Mouse (Mus musculus): ENCODE results near the gene Dnajb7. TPM values are rescaled to one million over a fixed set of nuclear protein-coding genes. Genes with fewer than 3 reads are reported as not detected.
A peak's percentile ranks its signal among the peaks of the same experiment; 100 is the strongest.

Gene Dnajb7
- polyA plus RNA-seq, 1 experiment from 2014 or later = 2.0 TPM

GRCm38 (mm10) chr15:81364271-81364670 lies 43.8 kb downstream of the Dnajb7 start:
- no peak for ATAC-seq (ENCODE audit: borderline replicate concordance, extremely low read depth, low FRiP score, low TSS enrichment)
- Histone ChIP-seq H3K27me3 (no peaks in the 10 kb centered on the region), H3K9me3 (no peaks in the 10 kb centered on the region), H3K4me2 (no peak overlapping the region), H3K36me3 (peaks cover 58% of the 10 kb centered on the region), H3K27ac (no peak overlapping the region), H3K4me3 (no peak overlapping the region), H3K9ac (no peak overlapping the region), H3K4me1 (peaks cover 16% of the 10 kb centered on the region)
- WGBS = 83% methylated on average over 1 of the region's 1 CpGs

GRCm38 (mm10) chr15:81362501-81362900 lies 45.6 kb downstream of the Dnajb7 start:
- no peaks in the 10 kb centered on the region for H3K9me3 ChIP-seq
- WGBS = 78% methylated on average over 1 of the region's 1 CpGs
- H3K4me2 ChIP-seq = no peak overlapping the region
- no peaks in the 10 kb centered on the region for H3K27me3 ChIP-seq
- H3K4me1 ChIP-seq = peaks cover 21% of the 10 kb centered on the region
- no peak overlapping the region for H3K4me3 ChIP-seq
- ATAC-seq (ENCODE audit: borderline replicate concordance, extremely low read depth, low FRiP score, low TSS enrichment) = no peak
- H3K9ac ChIP-seq = no peak overlapping the region
- H3K36me3 ChIP-seq = peaks cover 46% of the 10 kb centered on the region
- H3K27ac ChIP-seq = no peak overlapping the region

GRCm38 (mm10) chr15:81361417-81362015 lies 46.6 kb downstream of the Dnajb7 start:
- no peaks in the 10 kb centered on the region for H3K27me3 ChIP-seq
- no peaks in the 10 kb centered on the region for H3K9me3 ChIP-seq
- peak overlapping the region; percentile 81; the same call in 1 of the 2 replicates for H3K4me3 ChIP-seq
- H3K36me3 ChIP-seq = peaks cover 36% of the 10 kb centered on the region
- H3K4me1 ChIP-seq = peaks cover 21% of the 10 kb centered on the region
- H3K9ac ChIP-seq = no peak overlapping the region
- peak overlapping the region; percentile 83; the same call in 1 of the 2 replicates for H3K27ac ChIP-seq
- peak overlapping the region; percentile 77 for H3K4me2 ChIP-seq
- WGBS = 35% methylated on average over 10 of the region's 10 CpGs
- no peak for ATAC-seq (ENCODE audit: borderline replicate concordance, extremely low read depth, low FRiP score, low TSS enrichment)

GRCm38 (mm10) chr15:81361022-81361404 lies 47.1 kb downstream of the Dnajb7 start:
- 34% methylated on average over 6 of the region's 6 CpGs for WGBS
- H3K9ac ChIP-seq = no peak overlapping the region
- peak overlapping the region; percentile 77 for H3K4me2 ChIP-seq
- H3K27me3 ChIP-seq = no peaks in the 10 kb centered on the region
- H3K4me3 ChIP-seq = peak overlapping the region; percentile 81
- H3K36me3 ChIP-seq = peaks cover 31% of the 10 kb centered on the region
- H3K27ac ChIP-seq = peak overlapping the region; percentile 83
- H3K4me1 ChIP-seq = peaks cover 21% of the 10 kb centered on the region
- no peaks in the 10 kb centered on the region for H3K9me3 ChIP-seq
- peak; percentile 68; the same call in 1 of the 2 replicates for ATAC-seq (ENCODE audit: borderline replicate concordance, extremely low read depth, low FRiP score, low TSS enrichment)

- Histone ChIP-seq H3K36me3 (peaks cover 25% of the 10 kb centered on the region), H3K27ac (peak within 1 kb of the TSS; percentile 83), H3K4me1 (peaks cover 21% of the 10 kb centered on the region), H3K9ac (peak within 1 kb of the TSS; percentile 73), H3K27me3 (no peaks in the 10 kb centered on the region), H3K4me3 (peak within 1 kb of the TSS; percentile 81), H3K9me3 (no peaks in the 10 kb centered on the region), H3K4me2 (peak within 1 kb of the TSS; percentile 77)
- under 1% methylated on average over 30 of the region's 30 CpGs for WGBS
- peak; percentile 100 for ATAC-seq (ENCODE audit: borderline replicate concordance, extremely low read depth, low FRiP score, low TSS enrichment)
These were observed 47.6 kb downstream of the Dnajb7 start, which contains the start of gene Slc25a17 for GRCm38 (mm10) chr15:81360345-81361021. Slc25a17 (minus strand) TSS chr15:81360812.

- no peak overlapping the region for H3K27ac ChIP-seq
- H3K9ac ChIP-seq = no peak overlapping the region
- no peaks in the 10 kb centered on the region for H3K9me3 ChIP-seq
- no peaks in the 10 kb centered on the region for H3K27me3 ChIP-seq
- peaks cover 15% of the 10 kb centered on the region for H3K36me3 ChIP-seq
- peaks cover 21% of the 10 kb centered on the region for H3K4me1 ChIP-seq
- 82% methylated on average over 5 of the region's 5 CpGs for WGBS
- peak overlapping the region; percentile 81; the same call in 1 of the 2 replicates for H3K4me3 ChIP-seq
- ATAC-seq (ENCODE audit: borderline replicate concordance, extremely low read depth, low FRiP score, low TSS enrichment) = no peak
- peak overlapping the region; percentile 77 for H3K4me2 ChIP-seq
These were observed 48.7 kb downstream of the Dnajb7 start for GRCm38 (mm10) chr15:81359421-81359820.

- Histone ChIP-seq H3K4me1 (peaks cover 21% of the 10 kb centered on the region), H3K9me3 (no peaks in the 10 kb centered on the region), H3K4me2 (peak overlapping the region; percentile 77; the same call in 1 of the 2 replicates), H3K9ac (no peak overlapping the region), H3K27me3 (no peaks in the 10 kb centered on the region), H3K36me3 (peaks cover 12% of the 10 kb centered on the region; the same call in 1 of the 2 replicates), H3K27ac (no peak overlapping the region), H3K4me3 (no peak overlapping the region)
- no peak for ATAC-seq (ENCODE audit: borderline replicate concordance, extremely low read depth, low FRiP score, low TSS enrichment)
- WGBS = 65% methylated on average over 3 of the region's 3 CpGs
These were observed 49.2 kb downstream of the Dnajb7 start for GRCm38 (mm10) chr15:81358943-81359342.

GRCm38 (mm10) chr15:81356946-81357345 lies 51.2 kb downstream of the Dnajb7 start:
- no peak overlapping the region for H3K4me3 ChIP-seq
- no peak overlapping the region for H3K9ac ChIP-seq
- H3K27me3 ChIP-seq = no peaks in the 10 kb centered on the region
- H3K36me3 ChIP-seq = no peaks in the 10 kb centered on the region
- ATAC-seq (ENCODE audit: borderline replicate concordance, extremely low read depth, low FRiP score, low TSS enrichment) = no peak
- no peaks in the 10 kb centered on the region for H3K9me3 ChIP-seq
- 43% methylated on average over 5 of the region's 5 CpGs for WGBS
- peaks cover 21% of the 10 kb centered on the region for H3K4me1 ChIP-seq
- no peak overlapping the region for H3K27ac ChIP-seq
- H3K4me2 ChIP-seq = no peak overlapping the region

Other genes starting within 250 kb of the Dnajb7 start
- gene Mrtfa, start 217.5 kb downstream of the Dnajb7 start, polyA plus RNA-seq (2015; fragmentation: Nextera tagmentation; extraction: Ambion mirVana) = 23.2 and 24.2 TPM in 2 replicates
- gene Mchr1, start 172.8 kb downstream of the Dnajb7 start, polyA plus RNA-seq (2015; fragmentation: Nextera tagmentation; extraction: Ambion mirVana) = 1.1 TPM in 2 replicates
- gene Slc25a17, start 47.5 kb downstream of the Dnajb7 start, polyA plus RNA-seq (2015; fragmentation: Nextera tagmentation; extraction: Ambion mirVana) = 110 and 112 TPM in 2 replicates
- 146 and 154 TPM in 2 replicates for gene St13, start 8.2 kb downstream of the Dnajb7 start, polyA plus RNA-seq (2015; fragmentation: Nextera tagmentation; extraction: Ambion mirVana)
- 10.4 and 10.9 TPM in 2 replicates for gene Xpnpep3, start 8.2 kb downstream of the Dnajb7 start, polyA plus RNA-seq (2015; fragmentation: Nextera tagmentation; extraction: Ambion mirVana)
- gene Rbx1, start 58.0 kb upstream of the Dnajb7 start, polyA plus RNA-seq (2015; fragmentation: Nextera tagmentation; extraction: Ambion mirVana) = 458 and 521 TPM in 2 replicates
- gene Ep300, start 177.1 kb upstream of the Dnajb7 start, polyA plus RNA-seq (2015; fragmentation: Nextera tagmentation; extraction: Ambion mirVana) = 12.0 and 13.6 TPM in 2 replicates

Data from lung, embryonic 15.5 days (tissue).